Mouse (Mus musculus) stomach, postnatal 0 days (tissue): ENCODE results near the gene Myo9a.

ENCODE experiments used
- CTCF ChIP-seq: IDR thresholded peaks from 2 replicates; pipeline ENCODE4 v1.5.1; 2016; ENCODE audit warnings: antibody characterized with exemption, low read depth, mild to moderate bottlenecking, moderate library complexity
- EP300 ChIP-seq: optimal IDR thresholded peaks from 2 replicates; pipeline ENCODE3; 2016; ENCODE audit warnings: antibody characterized with exemption

- TF ChIP-seq CTCF (no peak), EP300 (no peak)
Measured at GRCm38 (mm10) chr9:59716275-59716898, 34.3 kb upstream of the Myo9a start.
